Mouse (Mus musculus): ENCODE measurements around the gene Lima1.

- TF ChIP-seq CTCF (IDR thresholded peaks at IDR 0.05; ENCODE audit: low read depth): no peak; the same call in 1 of the 2 replicates
- no peak for TF ChIP-seq EP300 (optimal IDR thresholded peaks at IDR 0.05)
Observed at GRCm38 (mm10) chr15:99874612-99875333, 483 bp downstream of the Lima1 start.

All from stomach, postnatal 0 days (tissue).